Mouse (Mus musculus) heart, postnatal 0 days (tissue): ENCODE measurements at regions not wholly inside any gene's neighbourhood (a gene's known extent, or its start where the extent isn't known, plus 50 kb on each side); places are given as distances from the start of the nearest gene placed in this dataset.

Experiments used
- CTCF ChIP-seq: IDR thresholded peaks from 2 replicates; pipeline ENCODE4 v1.5.1; 2016; ENCODE audit warnings: antibody characterized with exemption, control low read depth, low read depth
- EP300 ChIP-seq: IDR thresholded peaks from 2 replicates; pipeline ENCODE4 v1.6.1; 2016; ENCODE audit warnings: antibody characterized with exemption, low read depth

DNA sequence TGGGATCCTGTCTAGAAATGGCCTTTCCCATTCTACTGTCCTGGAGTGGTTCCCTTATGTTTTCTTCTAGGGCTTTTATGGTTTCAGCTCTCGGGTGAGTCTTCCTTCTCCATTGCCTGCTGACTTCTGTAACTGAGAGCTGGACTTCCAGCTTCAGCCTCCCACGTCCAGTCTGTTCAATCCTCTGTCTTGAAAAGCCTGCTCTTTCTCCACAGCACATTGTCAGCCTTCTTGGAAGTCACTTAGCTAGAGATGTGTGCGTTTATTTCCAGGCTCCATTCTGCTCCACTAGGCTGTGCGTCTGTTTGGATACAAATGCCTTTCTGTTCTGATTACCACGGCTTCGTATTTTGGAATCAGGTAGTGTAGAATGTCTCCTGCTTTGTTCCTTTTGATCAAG lies 62.2 kb upstream of the Ptgfr start:
- no peak for TF ChIP-seq CTCF
- no peak for TF ChIP-seq EP300
